Mouse (Mus musculus) sigmoid colon, adult 10 weeks (tissue): ENCODE results near the gene Cdon. TPM values are rescaled to one million over a fixed set of nuclear protein-coding genes. Genes with fewer than 3 reads are reported as not detected.

ENCODE experiments used
- polyA plus RNA-seq: library from polyadenylated mRNA; stranded (reverse); fragments of 350-450 nt; fragmentation: Illumina TruSeq; extraction: RNeasy Lipid Tissue Mini Kit (QIAGEN cat#74804); gene quantifications from one replicate; pipeline ENCODE4 v1.2.3, GENCODE M21; 2014; ENCODE audit warnings: low read depth, low replicate concordance

Gene Cdon
- polyA plus RNA-seq = 17.7 TPM

GRCm38 (mm10) chr9:35420805-35421719 is at the start of gene Cdon:
Gene Cdon (plus strand): TSS chr9:35421128.

DNA sequence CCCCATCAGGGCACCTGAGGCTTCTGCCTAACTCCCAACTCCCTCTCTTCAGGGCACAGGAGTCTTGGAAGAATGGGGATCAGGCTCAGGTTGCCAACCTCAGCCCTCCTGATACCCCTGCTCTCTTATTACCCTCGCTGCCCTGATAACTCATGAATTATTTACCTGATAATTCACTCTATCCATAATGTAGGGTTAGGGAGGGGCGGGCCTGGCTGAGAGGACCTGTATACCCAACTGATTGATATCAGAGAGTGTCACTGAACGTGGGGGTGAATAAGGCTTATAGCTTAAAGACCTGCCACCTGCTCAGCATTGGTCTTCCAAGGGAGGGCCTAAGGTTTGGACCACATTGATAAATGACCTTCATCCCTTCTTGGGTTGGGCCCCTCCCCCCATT is 97.2 kb downstream of the Cdon start, which contains the start of gene Gm1113:
Gene Gm1113, minus strand, starts transcription at position 101 of the 400 bp plus-strand sequence.

Other genes starting within 250 kb of the Cdon start
- gene Dcps, start 245.1 kb upstream of the Cdon start, polyA plus RNA-seq = 6.1 TPM
- gene Srpr, start 221.0 kb upstream of the Cdon start, polyA plus RNA-seq = 263 TPM
- 23.3 TPM for gene Tirap, start 220.8 kb upstream of the Cdon start, polyA plus RNA-seq
- gene Foxred1, start 210.1 kb upstream of the Cdon start, polyA plus RNA-seq = 21.9 TPM
- gene Fam118b, start 153.3 kb upstream of the Cdon start, polyA plus RNA-seq = 39.1 TPM
- gene Rpusd4, start 153.3 kb upstream of the Cdon start, polyA plus RNA-seq = 5.9 TPM
- gene Gm1113, start 97.1 kb downstream of the Cdon start, polyA plus RNA-seq = not detected
- gene Ddx25, start 137.4 kb downstream of the Cdon start, polyA plus RNA-seq = 0.38 TPM
- gene Pus3, start 137.5 kb downstream of the Cdon start, polyA plus RNA-seq = 45.7 TPM
- 1.7 TPM for gene Pate2, start 149.2 kb downstream of the Cdon start, polyA plus RNA-seq
- 19.2 TPM for gene Hyls1, start 149.3 kb downstream of the Cdon start, polyA plus RNA-seq
- gene Pate4, start 190.8 kb downstream of the Cdon start, polyA plus RNA-seq = not detected
- gene Pate3, start 227.1 kb downstream of the Cdon start, polyA plus RNA-seq = not detected